Mouse (Mus musculus): ENCODE results near the gene Auts2. TPM values are rescaled to one million over a fixed set of nuclear protein-coding genes. Genes with fewer than 3 reads are reported as not detected.

Auts2 gene
- polyA plus RNA-seq, 1 experiment from 2014 or later: 70.3 TPM

GRCm38 (mm10) chr5:132322971-132323370 is 220.2 kb downstream of the Auts2 start:
- H3K4me2 ChIP-seq (replicated peaks; ENCODE audit: low read depth, low read length): no peak overlapping the region
- peaks cover 4% of the 10 kb centered on the region; the same call in 1 of the 2 replicates for H3K4me1 ChIP-seq (replicated peaks; ENCODE audit: control insufficient read depth, insufficient read depth, low read length)
- no peaks in the 10 kb centered on the region for H3K36me3 ChIP-seq (ENCODE audit: control insufficient read depth, insufficient read depth, low read length)
- DNase-seq (ENCODE audit: low spot score) (no peak), ATAC-seq (ENCODE audit: low FRiP score) (no peak)
- H3K27me3 ChIP-seq (ENCODE audit: control insufficient read depth, insufficient read depth, low read length): no peaks in the 10 kb centered on the region
- no peak overlapping the region for H3K4me3 ChIP-seq (ENCODE audit: low read depth, low read length)
- no peak overlapping the region for H3K9ac ChIP-seq (ENCODE audit: low read depth, low read length)
- 84% methylated on average over 4 of the region's 4 CpGs for WGBS
- H3K27ac ChIP-seq (ENCODE audit: low read depth, low read length): no peak overlapping the region
- H3K9me3 ChIP-seq (ENCODE audit: control insufficient read depth, low read length): no peaks in the 10 kb centered on the region

GRCm38 (mm10) chr5:132318026-132318765 is 224.9 kb downstream of the Auts2 start:
- Histone ChIP-seq H3K9ac (ENCODE audit: low read depth, low read length) (no peak overlapping the region), H3K4me1 (replicated peaks; ENCODE audit: control insufficient read depth, insufficient read depth, low read length) (peaks cover 2% of the 10 kb centered on the region; the same call in 1 of the 2 replicates), H3K4me3 (ENCODE audit: low read depth, low read length) (no peak overlapping the region), H3K9me3 (ENCODE audit: control insufficient read depth, low read length) (no peaks in the 10 kb centered on the region), H3K4me2 (replicated peaks; ENCODE audit: low read depth, low read length) (no peak overlapping the region), H3K27ac (ENCODE audit: low read depth, low read length) (no peak overlapping the region), H3K27me3 (ENCODE audit: control insufficient read depth, insufficient read depth, low read length) (no peaks in the 10 kb centered on the region), H3K36me3 (ENCODE audit: control insufficient read depth, insufficient read depth, low read length) (no peaks in the 10 kb centered on the region)
- WGBS: 84% methylated on average over 9 of the region's 9 CpGs
- ATAC-seq (ENCODE audit: low FRiP score) (no peak), DNase-seq (ENCODE audit: low spot score) (no peak)

GRCm38 (mm10) chr5:132316897-132317296 is 226.2 kb downstream of the Auts2 start:
- Histone ChIP-seq H3K36me3 (ENCODE audit: control insufficient read depth, insufficient read depth, low read length) (no peaks in the 10 kb centered on the region), H3K4me3 (ENCODE audit: low read depth, low read length) (no peak overlapping the region), H3K27ac (ENCODE audit: low read depth, low read length) (no peak overlapping the region), H3K9me3 (ENCODE audit: control insufficient read depth, low read length) (no peaks in the 10 kb centered on the region), H3K9ac (ENCODE audit: low read depth, low read length) (no peak overlapping the region), H3K4me2 (replicated peaks; ENCODE audit: low read depth, low read length) (no peak overlapping the region), H3K4me1 (replicated peaks; ENCODE audit: control insufficient read depth, insufficient read depth, low read length) (peaks cover 2% of the 10 kb centered on the region; the same call in 1 of the 2 replicates), H3K27me3 (ENCODE audit: control insufficient read depth, insufficient read depth, low read length) (no peaks in the 10 kb centered on the region)
- no peak for DNase-seq (ENCODE audit: low spot score)
- 55% methylated on average over 6 of the region's 6 CpGs for WGBS
- no peak for ATAC-seq (ENCODE audit: low FRiP score)

DNA sequence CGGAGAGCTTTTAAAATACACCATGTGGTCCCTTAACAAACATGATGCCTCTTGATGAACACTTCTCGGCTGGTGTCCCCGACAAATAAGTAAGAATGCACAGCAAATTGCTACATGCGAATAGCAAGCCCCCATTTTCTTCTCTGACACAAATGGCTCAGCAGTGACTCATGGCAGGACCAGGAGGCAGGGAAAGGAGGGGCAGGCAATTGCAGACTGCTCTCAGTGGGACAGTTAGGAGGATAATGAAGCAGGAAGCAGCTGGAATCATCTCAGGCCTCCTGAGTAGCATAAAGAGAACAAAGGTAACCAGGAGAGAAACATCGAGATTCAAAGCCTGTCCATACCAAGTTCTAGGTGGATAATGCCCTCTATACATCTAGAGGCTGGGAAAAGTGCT is 228.8 kb downstream of the Auts2 start:
- Histone ChIP-seq H3K27me3 (ENCODE audit: control insufficient read depth, insufficient read depth, low read length) (no peaks in the 10 kb centered on the region), H3K4me2 (replicated peaks; ENCODE audit: low read depth, low read length) (no peak overlapping the region), H3K36me3 (ENCODE audit: control insufficient read depth, insufficient read depth, low read length) (no peaks in the 10 kb centered on the region), H3K9me3 (ENCODE audit: control insufficient read depth, low read length) (no peaks in the 10 kb centered on the region), H3K4me3 (ENCODE audit: low read depth, low read length) (no peak overlapping the region), H3K4me1 (replicated peaks; ENCODE audit: control insufficient read depth, insufficient read depth, low read length) (peaks cover 2% of the 10 kb centered on the region; the same call in 1 of the 2 replicates), H3K9ac (ENCODE audit: low read depth, low read length) (no peak overlapping the region), H3K27ac (ENCODE audit: low read depth, low read length) (peak overlapping the region; percentile 49; the same call in 1 of the 2 replicates)
- DNase-seq (ENCODE audit: low spot score) (peak; percentile 42), ATAC-seq (ENCODE audit: low FRiP score) (peak; percentile 66)
- WGBS: 43% methylated on average over 5 of the region's 5 CpGs

- WGBS: 84% methylated on average over 2 of the region's 2 CpGs
- H3K36me3 ChIP-seq (ENCODE audit: control insufficient read depth, insufficient read depth, low read length): no peaks in the 10 kb centered on the region
- H3K4me1 ChIP-seq (replicated peaks; ENCODE audit: control insufficient read depth, insufficient read depth, low read length): no peaks in the 10 kb centered on the region; the same call in none of the 2 replicates
- no peaks in the 10 kb centered on the region for H3K27me3 ChIP-seq (ENCODE audit: control insufficient read depth, insufficient read depth, low read length)
- H3K9ac ChIP-seq (ENCODE audit: low read depth, low read length): no peak overlapping the region
- no peak for DNase-seq (ENCODE audit: low spot score)
- H3K4me3 ChIP-seq (ENCODE audit: low read depth, low read length): no peak overlapping the region
- no peak overlapping the region for H3K4me2 ChIP-seq (replicated peaks; ENCODE audit: low read depth, low read length)
- H3K9me3 ChIP-seq (ENCODE audit: control insufficient read depth, low read length): no peaks in the 10 kb centered on the region
- H3K27ac ChIP-seq (ENCODE audit: low read depth, low read length): no peak overlapping the region
- ATAC-seq (ENCODE audit: low FRiP score): no peak
These were observed 236.1 kb downstream of the Auts2 start for GRCm38 (mm10) chr5:132307000-132307399.

DNA sequence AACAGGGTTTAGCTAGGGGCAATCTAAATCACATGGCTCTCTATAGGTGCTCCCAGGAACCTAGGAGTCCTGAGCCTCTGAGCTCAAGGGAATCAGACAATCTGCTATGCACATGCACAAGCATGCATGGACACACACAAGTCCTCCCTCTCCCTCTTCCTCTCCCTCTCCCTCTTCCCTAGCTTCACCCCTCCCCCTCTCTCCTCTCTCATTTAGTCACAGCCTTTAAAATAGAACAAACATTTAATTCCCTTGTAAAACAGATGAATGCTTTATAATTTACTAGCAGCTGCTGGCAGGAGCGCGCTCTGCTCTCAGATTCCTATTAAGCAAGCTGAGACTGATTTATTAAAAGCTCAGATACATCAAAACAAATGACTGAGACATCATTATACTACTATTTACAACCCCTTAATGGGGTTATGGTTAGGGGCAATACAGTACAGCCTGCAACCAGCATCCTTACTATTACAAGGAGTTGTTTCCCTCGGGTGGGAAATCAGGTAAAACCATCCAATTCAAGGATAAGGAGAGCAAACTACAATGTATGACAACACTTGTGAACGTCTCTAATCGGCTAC is 237.7 kb downstream of the Auts2 start:
- Histone ChIP-seq H3K4me3 (ENCODE audit: low read depth, low read length) (no peak overlapping the region), H3K27ac (ENCODE audit: low read depth, low read length) (no peak overlapping the region), H3K27me3 (ENCODE audit: control insufficient read depth, insufficient read depth, low read length) (no peaks in the 10 kb centered on the region), H3K9ac (ENCODE audit: low read depth, low read length) (no peak overlapping the region), H3K4me1 (replicated peaks; ENCODE audit: control insufficient read depth, insufficient read depth, low read length) (no peaks in the 10 kb centered on the region; the same call in none of the 2 replicates), H3K9me3 (ENCODE audit: control insufficient read depth, low read length) (no peaks in the 10 kb centered on the region), H3K36me3 (ENCODE audit: control insufficient read depth, insufficient read depth, low read length) (no peaks in the 10 kb centered on the region), H3K4me2 (replicated peaks; ENCODE audit: low read depth, low read length) (no peak overlapping the region)
- no peak for DNase-seq (ENCODE audit: low spot score)
- 85% methylated on average over 5 of the region's 5 CpGs for WGBS
- ATAC-seq (ENCODE audit: low FRiP score): no peak

GRCm38 (mm10) chr5:132302778-132303177 is 240.4 kb downstream of the Auts2 start:
- H3K9me3 ChIP-seq (ENCODE audit: control insufficient read depth, low read length): no peaks in the 10 kb centered on the region
- H3K4me2 ChIP-seq (replicated peaks; ENCODE audit: low read depth, low read length): no peak overlapping the region
- no peak overlapping the region for H3K27ac ChIP-seq (ENCODE audit: low read depth, low read length)
- H3K9ac ChIP-seq (ENCODE audit: low read depth, low read length): no peak overlapping the region
- no peaks in the 10 kb centered on the region for H3K27me3 ChIP-seq (ENCODE audit: control insufficient read depth, insufficient read depth, low read length)
- no peaks in the 10 kb centered on the region; the same call in none of the 2 replicates for H3K4me1 ChIP-seq (replicated peaks; ENCODE audit: control insufficient read depth, insufficient read depth, low read length)
- DNase-seq (ENCODE audit: low spot score): no peak
- no peak overlapping the region for H3K4me3 ChIP-seq (ENCODE audit: low read depth, low read length)
- no peak for ATAC-seq (ENCODE audit: low FRiP score)
- 92% methylated on average over 4 of the region's 4 CpGs for WGBS
- no peaks in the 10 kb centered on the region for H3K36me3 ChIP-seq (ENCODE audit: control insufficient read depth, insufficient read depth, low read length)

DNA sequence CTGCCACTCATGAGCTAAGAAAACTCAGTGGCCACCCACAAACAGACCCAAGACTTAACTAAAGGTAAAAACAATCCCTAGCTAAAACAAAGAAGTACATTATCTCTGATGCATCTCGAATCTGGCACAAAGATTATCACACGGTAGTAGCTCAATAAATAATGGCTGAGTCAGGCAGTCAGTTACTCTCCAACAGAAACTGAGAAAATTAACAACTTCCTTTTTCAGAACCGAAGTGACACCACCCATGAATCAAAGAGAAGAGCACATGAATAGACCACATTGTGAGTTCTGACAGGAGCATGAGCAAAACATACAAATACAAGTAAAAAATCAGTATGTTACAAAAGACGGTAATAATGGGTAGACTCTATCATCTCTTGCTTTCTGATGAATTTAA is 242.3 kb downstream of the Auts2 start:
- Histone ChIP-seq H3K27ac (ENCODE audit: low read depth, low read length) (no peak overlapping the region), H3K9ac (ENCODE audit: low read depth, low read length) (no peak overlapping the region), H3K4me3 (ENCODE audit: low read depth, low read length) (no peak overlapping the region), H3K9me3 (ENCODE audit: control insufficient read depth, low read length) (no peaks in the 10 kb centered on the region), H3K4me2 (replicated peaks; ENCODE audit: low read depth, low read length) (no peak overlapping the region), H3K36me3 (ENCODE audit: control insufficient read depth, insufficient read depth, low read length) (no peaks in the 10 kb centered on the region), H3K27me3 (ENCODE audit: control insufficient read depth, insufficient read depth, low read length) (no peaks in the 10 kb centered on the region), H3K4me1 (replicated peaks; ENCODE audit: control insufficient read depth, insufficient read depth, low read length) (no peaks in the 10 kb centered on the region; the same call in none of the 2 replicates)
- no peak for ATAC-seq (ENCODE audit: low FRiP score)
- 72% methylated on average over 4 of the region's 4 CpGs for WGBS
- no peak for DNase-seq (ENCODE audit: low spot score)

DNA sequence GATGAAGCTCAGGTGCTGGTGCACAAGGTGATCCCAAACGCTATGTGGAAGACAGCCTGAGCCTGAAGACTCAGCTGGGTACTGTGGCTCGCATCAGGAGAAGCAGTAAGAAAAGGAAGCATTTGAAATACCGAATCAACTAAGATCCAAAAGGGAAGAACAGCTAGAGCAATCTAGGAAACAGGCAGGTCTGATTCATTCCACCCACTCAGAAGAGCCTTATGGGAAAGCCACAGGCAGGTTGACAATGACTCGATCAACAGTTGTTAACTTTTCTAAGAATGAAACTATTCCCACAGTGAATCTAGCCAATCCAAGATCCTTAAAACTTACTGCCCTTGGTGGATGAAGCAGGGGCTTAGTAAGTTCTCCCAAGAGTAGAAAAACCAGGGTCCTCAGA is 243.4 kb downstream of the Auts2 start:
- Histone ChIP-seq H3K9me3 (ENCODE audit: control insufficient read depth, low read length) (no peaks in the 10 kb centered on the region), H3K27ac (ENCODE audit: low read depth, low read length) (no peak overlapping the region), H3K9ac (ENCODE audit: low read depth, low read length) (no peak overlapping the region), H3K4me3 (ENCODE audit: low read depth, low read length) (no peak overlapping the region), H3K36me3 (ENCODE audit: control insufficient read depth, insufficient read depth, low read length) (no peaks in the 10 kb centered on the region), H3K4me1 (replicated peaks; ENCODE audit: control insufficient read depth, insufficient read depth, low read length) (no peaks in the 10 kb centered on the region; the same call in 1 of the 2 replicates), H3K4me2 (replicated peaks; ENCODE audit: low read depth, low read length) (no peak overlapping the region), H3K27me3 (ENCODE audit: control insufficient read depth, insufficient read depth, low read length) (no peaks in the 10 kb centered on the region)
- ATAC-seq (ENCODE audit: low FRiP score): no peak
- 72% methylated on average over 4 of the region's 4 CpGs for WGBS
- DNase-seq (ENCODE audit: low spot score): no peak

All from hindbrain, embryonic 11.5 days (tissue).